Mouse (Mus musculus): ENCODE results near the gene Gm45808.

GRCm38 (mm10) chr7:45447325-45447990 is 39.2 kb downstream of the Gm45808 start:
- TF ChIP-seq CTCF (IDR thresholded peaks at IDR 0.05; ENCODE audit: low read depth) = peak; percentile 67
- TF ChIP-seq EP300 (IDR thresholded peaks at IDR 0.05; ENCODE audit: low read depth) = no peak

Measured in liver, postnatal 0 days (tissue).